Mouse (Mus musculus) myocyte (in vitro differentiated cells): ENCODE data around the gene AF067061. TPM values are rescaled to one million over a fixed set of nuclear protein-coding genes. Genes with fewer than 3 reads are reported as not detected.

Experiments
- H3K27me3 ChIP-seq: one replicate; pipeline ENCODE4 v1.6.1; 2011; ENCODE audit not compliant: control insufficient read depth, insufficient read depth, insufficient read length
- H3K36me3 ChIP-seq: one replicate; pipeline ENCODE4 v1.6.1; 2011; ENCODE audit not compliant: control insufficient read depth, insufficient read depth
- H3K4me2 ChIP-seq: one replicate; pipeline ENCODE4 v1.6.1; 2011; ENCODE audit warnings: low read depth, control low read depth
- H3K4me3 ChIP-seq: one replicate; pipeline ENCODE4 v1.5.1; 2011; ENCODE audit warnings: mild to moderate bottlenecking, control low read depth, moderate library complexity
- H3K79me2 ChIP-seq: one replicate; pipeline ENCODE4 v1.6.1; 2011; ENCODE audit not compliant: control insufficient read depth, insufficient read depth
- H3ac ChIP-seq: one replicate; pipeline ENCODE4 v1.6.1; 2011; ENCODE audit not compliant: control insufficient read depth, insufficient read length
- CEBPB ChIP-seq: IDR thresholded peaks from 2 replicates; pipeline ENCODE4 v1.6.1; 2011; ENCODE audit warnings: mild to moderate bottlenecking, moderate library complexity; ENCODE audit not compliant: poor library complexity, insufficient read depth, severe bottlenecking
- E2F4 ChIP-seq: IDR thresholded peaks from one replicate; pipeline ENCODE4 v1.6.1; 2011; ENCODE audit warnings: mild to moderate bottlenecking, control low read depth, moderate library complexity; ENCODE audit not compliant: insufficient read depth
- MAX ChIP-seq: IDR thresholded peaks from one replicate; pipeline ENCODE4 v1.6.1; 2011; ENCODE audit warnings: low read depth, mild to moderate bottlenecking, control low read depth
- MYOD1 ChIP-seq, 3 experiments: IDR thresholded peaks; one replicate each; pipeline ENCODE4 v1.6.1; 2011; ENCODE audit warnings: control low read depth in 2 of 3, low read depth in 2 of 3, mild to moderate bottlenecking in 2 of 3, moderate library complexity in 1 of 3; ENCODE audit not compliant: insufficient read length in 2 of 3, control insufficient read depth in 1 of 3
- MYOG ChIP-seq, 3 experiments: IDR thresholded peaks; one replicate each; pipeline ENCODE4 v1.6.1; 2011; ENCODE audit warnings: control low read depth in 2 of 3, low read depth in 2 of 3, mild to moderate bottlenecking in 2 of 3; ENCODE audit not compliant: insufficient read length in 2 of 3, control insufficient read depth in 1 of 3, insufficient read depth in 1 of 3
- POLR2A ChIP-seq: IDR thresholded peaks from one replicate; pipeline ENCODE4 v1.6.1; 2011; ENCODE audit warnings: low read depth, mild to moderate bottlenecking, control low read depth, moderate library complexity; ENCODE audit not compliant: insufficient read length
- POLR2AphosphoS2 ChIP-seq: IDR thresholded peaks from one replicate; pipeline ENCODE4 v1.6.1; 2011; ENCODE audit warnings: low read depth, control low read depth; ENCODE audit not compliant: insufficient read length
- REST ChIP-seq: IDR thresholded peaks from one replicate; pipeline ENCODE4 v1.6.1; 2011; ENCODE audit warnings: mild to moderate bottlenecking, control low read depth, moderate library complexity; ENCODE audit not compliant: insufficient read depth, insufficient read length
- SRF ChIP-seq: IDR thresholded peaks from one replicate; pipeline ENCODE4 v1.6.1; 2011; ENCODE audit warnings: low read depth; ENCODE audit not compliant: control insufficient read depth, insufficient read length
- TCF12 ChIP-seq: IDR thresholded peaks from one replicate; pipeline ENCODE4 v1.6.1; 2011; ENCODE audit warnings: mild to moderate bottlenecking, control low read depth; ENCODE audit not compliant: poor library complexity, insufficient read depth, severe bottlenecking
- TCF3 ChIP-seq: IDR thresholded peaks from one replicate; pipeline ENCODE4 v1.6.1; 2011; ENCODE audit warnings: low read depth, control low read depth; ENCODE audit not compliant: insufficient read length
- USF1 ChIP-seq: IDR thresholded peaks from one replicate; pipeline ENCODE4 v1.6.1; 2011; ENCODE audit warnings: low read depth, mild to moderate bottlenecking, control low read depth, moderate library complexity
- polyA plus RNA-seq: library from polyadenylated mRNA; unstranded; fragments of >200 nt; fragmentation: generic; extraction: Trizol; gene quantifications from one replicate; pipeline ENCODE4 v1.2.1, GENCODE M21; 2012; ENCODE audit warnings: missing spikeins

The AF067061 gene
- polyA plus RNA-seq, 1 experiment = not detected

- no peak overlapping the region for H3K4me2 ChIP-seq
- no peaks in the 10 kb centered on the region for H3K27me3 ChIP-seq
- no peak overlapping the region for H3ac ChIP-seq
- no peak overlapping the region for H3K4me3 ChIP-seq
- H3K79me2 ChIP-seq = no peaks in the 10 kb centered on the region
- TF ChIP-seq MYOG (IDR thresholded peaks at IDR 0.05; ENCODE audit: control insufficient read depth in 1 of 3, insufficient read depth in 1 of 3, insufficient read length in 2 of 3, low read depth in 2 of 3) (no peak), POLR2A (no peak), MYOD1 (IDR thresholded peaks at IDR 0.05; ENCODE audit: control insufficient read depth in 1 of 3, insufficient read length in 2 of 3, low read depth in 2 of 3) (no peak), REST (no peak), CEBPB (no peak), USF1 (no peak), TCF3 (no peak), POLR2AphosphoS2 (no peak), E2F4 (no peak), TCF12 (no peak), MAX (no peak)
- H3K36me3 ChIP-seq = no peaks in the 10 kb centered on the region
These were observed 15.9 kb downstream of the AF067061 start for GRCm38 (mm10) chr13:120278784-120279183.

DNA sequence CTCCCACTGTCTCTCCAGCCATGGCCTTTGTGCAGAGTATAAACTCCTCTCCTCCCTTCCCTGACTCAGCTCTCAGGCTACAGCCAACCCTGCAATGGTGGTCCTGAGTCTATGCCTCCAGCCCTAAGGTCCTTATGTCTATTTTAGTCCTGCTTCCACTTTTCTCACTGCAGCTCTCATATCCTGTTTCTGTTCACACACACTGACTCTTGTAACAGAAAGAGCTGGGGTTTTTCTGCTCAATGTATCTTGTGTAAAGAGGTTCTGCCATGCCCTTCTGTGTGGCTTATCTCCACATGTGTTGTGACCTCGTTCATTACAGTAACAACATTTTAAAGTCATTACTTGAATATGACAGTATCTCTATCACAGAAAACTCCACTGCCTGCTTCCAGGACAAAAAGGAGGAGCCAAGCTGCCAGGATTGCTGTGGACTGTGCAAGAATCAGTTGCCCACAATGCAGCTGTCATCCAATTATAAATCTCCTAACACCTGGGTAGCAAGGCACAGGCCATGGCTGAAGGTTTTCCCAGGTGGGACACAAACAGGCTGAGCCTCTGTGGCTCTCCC, 36.5 kb downstream of the AF067061 start:
- Histone ChIP-seq H3K79me2 (no peaks in the 10 kb centered on the region), H3K4me3 (no peak overlapping the region), H3K4me2 (no peak overlapping the region), H3ac (no peak overlapping the region), H3K36me3 (no peaks in the 10 kb centered on the region), H3K27me3 (no peaks in the 10 kb centered on the region)
- TF ChIP-seq TCF3 (no peak), MYOG (IDR thresholded peaks at IDR 0.05; ENCODE audit: control insufficient read depth in 1 of 3, insufficient read depth in 1 of 3, insufficient read length in 2 of 3, low read depth in 2 of 3) (no peak), POLR2A (no peak), CEBPB (no peak), MYOD1 (IDR thresholded peaks at IDR 0.05; ENCODE audit: control insufficient read depth in 1 of 3, insufficient read length in 2 of 3, low read depth in 2 of 3) (no peak), POLR2AphosphoS2 (no peak), REST (no peak), USF1 (no peak), E2F4 (no peak), MAX (no peak)

GRCm38 (mm10) chr13:120299991-120300442, 37.1 kb downstream of the AF067061 start, which contains the start of gene BC147527:
TSS of gene BC147527 (plus strand) at chr13:120300392.
- Histone ChIP-seq H3K36me3 (no peaks in the 10 kb centered on the region), H3K79me2 (no peaks in the 10 kb centered on the region), H3ac (no peak within 1 kb of the TSS), H3K27me3 (no peaks in the 10 kb centered on the region), H3K4me3 (no peak within 1 kb of the TSS), H3K4me2 (no peak within 1 kb of the TSS)
- TF ChIP-seq SRF (no peak), USF1 (no peak), TCF12 (no peak), E2F4 (no peak), MAX (no peak), REST (no peak), POLR2A (no peak), POLR2AphosphoS2 (no peak), TCF3 (no peak), MYOD1 (IDR thresholded peaks at IDR 0.05; ENCODE audit: control insufficient read depth in 1 of 3, insufficient read length in 2 of 3, low read depth in 2 of 3) (no peak), CEBPB (no peak), MYOG (IDR thresholded peaks at IDR 0.05; ENCODE audit: control insufficient read depth in 1 of 3, insufficient read depth in 1 of 3, insufficient read length in 2 of 3, low read depth in 2 of 3) (no peak)

DNA sequence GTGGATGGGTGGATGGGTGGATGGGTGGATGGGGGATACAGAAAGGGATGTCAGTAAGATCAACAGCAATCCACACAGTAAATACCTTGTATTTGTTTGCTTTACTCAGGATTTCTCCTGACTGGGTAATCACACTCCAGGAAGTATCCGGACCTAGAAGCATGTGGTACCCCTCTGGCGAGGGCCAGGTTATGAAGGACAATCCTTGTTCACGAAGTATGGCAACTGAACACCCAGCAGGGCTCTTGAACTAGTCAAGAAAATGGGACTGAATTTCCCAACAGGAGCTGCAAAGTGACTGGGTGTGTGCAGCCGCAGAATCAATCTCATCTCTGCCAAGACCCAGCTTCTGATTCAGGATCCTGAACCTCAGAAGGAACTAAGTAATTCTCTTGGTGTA, 37.9 kb downstream of the AF067061 start:
- Histone ChIP-seq H3K36me3 (no peaks in the 10 kb centered on the region), H3K4me3 (no peak overlapping the region), H3K79me2 (no peaks in the 10 kb centered on the region), H3K4me2 (no peak overlapping the region), H3K27me3 (no peaks in the 10 kb centered on the region), H3ac (no peak overlapping the region)
- TF ChIP-seq MYOD1 (IDR thresholded peaks at IDR 0.05; ENCODE audit: control insufficient read depth in 1 of 3, insufficient read length in 2 of 3, low read depth in 2 of 3) (no peak), USF1 (no peak), E2F4 (no peak), REST (no peak), POLR2AphosphoS2 (no peak), TCF12 (no peak), MAX (no peak), TCF3 (no peak), MYOG (IDR thresholded peaks at IDR 0.05; ENCODE audit: control insufficient read depth in 1 of 3, insufficient read depth in 1 of 3, insufficient read length in 2 of 3, low read depth in 2 of 3) (no peak), POLR2A (no peak), SRF (no peak), CEBPB (no peak)

DNA sequence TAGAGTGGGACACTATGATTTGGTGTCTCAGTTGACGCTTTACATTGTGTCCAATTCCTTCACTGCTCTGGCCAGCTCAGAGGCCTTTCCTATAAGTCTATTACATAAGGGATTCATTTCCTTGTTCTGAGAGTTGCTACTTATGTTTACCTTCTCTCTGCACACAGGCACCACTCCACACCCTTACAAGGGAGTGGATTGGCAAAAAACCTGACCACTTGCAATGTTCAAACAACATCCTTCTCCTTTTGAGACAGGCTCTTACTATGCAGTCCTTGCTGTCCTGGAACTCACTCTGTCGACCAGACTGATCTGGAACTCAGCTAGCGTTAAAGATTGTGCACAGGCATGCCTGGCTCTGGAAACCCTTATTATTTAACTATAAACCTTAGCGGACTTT, 47.8 kb downstream of the AF067061 start:
- no peaks in the 10 kb centered on the region for H3K27me3 ChIP-seq
- no peaks in the 10 kb centered on the region for H3K36me3 ChIP-seq
- H3K4me3 ChIP-seq = no peak overlapping the region
- no peak for TF ChIP-seq USF1
- no peak for TF ChIP-seq MYOD1 (IDR thresholded peaks at IDR 0.05; ENCODE audit: control insufficient read depth in 1 of 3, insufficient read length in 2 of 3, low read depth in 2 of 3)
- no peak for TF ChIP-seq MAX
- TF ChIP-seq REST = no peak
- TF ChIP-seq POLR2AphosphoS2 = no peak
- no peak for TF ChIP-seq MYOG (IDR thresholded peaks at IDR 0.05; ENCODE audit: control insufficient read depth in 1 of 3, insufficient read depth in 1 of 3, insufficient read length in 2 of 3, low read depth in 2 of 3)
- no peak for TF ChIP-seq CEBPB
- TF ChIP-seq TCF12 = no peak
- no peak for TF ChIP-seq POLR2A
- H3K79me2 ChIP-seq = no peaks in the 10 kb centered on the region
- no peak overlapping the region for H3ac ChIP-seq
- H3K4me2 ChIP-seq = no peak overlapping the region
